Mouse (Mus musculus): ENCODE measurements around the gene Hexim1.
A peak's percentile ranks its signal among the peaks of the same experiment; 100 is the strongest.

Hexim1 gene

DNA sequence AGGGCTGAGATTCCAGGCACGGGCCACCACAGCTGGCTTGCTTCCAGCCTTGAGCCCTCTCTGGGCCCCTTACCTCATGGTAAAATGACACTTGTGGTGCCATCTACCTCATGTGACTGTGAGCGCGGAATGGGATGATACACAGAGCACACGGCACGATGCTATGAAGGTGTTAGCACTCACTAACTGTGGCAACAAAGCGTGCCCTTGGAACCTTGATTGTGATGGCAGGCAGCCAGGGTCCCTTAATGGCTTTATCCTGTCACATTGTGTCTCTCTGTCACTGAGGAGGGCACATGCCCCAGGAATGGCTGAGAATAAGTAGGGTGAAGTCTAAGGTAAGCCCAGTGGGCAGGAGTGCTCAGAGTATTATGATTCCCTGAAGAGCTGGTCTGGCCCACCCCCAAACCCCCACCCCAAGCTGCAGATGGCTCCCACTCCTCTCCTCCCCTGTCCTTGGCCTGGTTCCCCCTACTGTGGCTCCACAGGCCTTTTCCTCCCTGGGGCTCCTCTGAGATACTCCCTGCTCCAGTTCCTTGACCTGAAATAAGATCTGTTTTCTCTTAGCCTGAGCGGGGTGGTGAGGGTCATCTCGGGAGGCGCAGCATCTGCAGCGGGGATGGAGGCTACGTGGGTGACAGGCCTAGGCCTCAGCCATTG lies 17.4 kb upstream of the Hexim1 start:
- DNase-seq: peak in 1 of 2 experiments; percentile 28

DNA sequence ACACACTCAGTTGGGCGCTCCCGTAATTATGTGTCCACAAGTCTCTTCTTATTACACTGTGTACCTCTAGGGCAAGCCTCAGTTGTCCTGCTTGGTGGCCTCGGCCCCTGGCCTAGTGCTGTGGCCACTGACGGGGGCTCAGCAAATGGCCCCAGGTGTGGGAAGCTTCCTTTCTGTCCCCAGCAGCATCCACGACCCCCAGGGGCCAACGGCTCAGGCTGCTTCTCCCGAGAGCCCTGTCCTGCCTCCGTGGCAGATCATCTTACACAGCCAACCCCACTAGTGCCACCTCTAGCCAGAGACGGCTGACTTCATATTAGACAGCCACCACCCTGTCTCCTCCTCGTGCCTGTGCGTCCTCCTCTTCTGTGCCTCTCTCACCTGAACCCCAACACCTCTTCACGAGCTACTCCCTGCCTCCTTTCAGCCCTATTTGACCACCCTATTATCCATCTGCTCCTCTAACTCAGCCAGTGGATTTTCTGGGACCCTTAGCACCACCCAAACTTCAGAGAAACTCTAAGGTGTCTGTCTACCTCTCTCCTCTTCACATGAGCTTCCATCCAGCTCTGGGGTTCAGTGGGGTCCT lies 16.6 kb upstream of the Hexim1 start:
- no peak for DNase-seq

DNA sequence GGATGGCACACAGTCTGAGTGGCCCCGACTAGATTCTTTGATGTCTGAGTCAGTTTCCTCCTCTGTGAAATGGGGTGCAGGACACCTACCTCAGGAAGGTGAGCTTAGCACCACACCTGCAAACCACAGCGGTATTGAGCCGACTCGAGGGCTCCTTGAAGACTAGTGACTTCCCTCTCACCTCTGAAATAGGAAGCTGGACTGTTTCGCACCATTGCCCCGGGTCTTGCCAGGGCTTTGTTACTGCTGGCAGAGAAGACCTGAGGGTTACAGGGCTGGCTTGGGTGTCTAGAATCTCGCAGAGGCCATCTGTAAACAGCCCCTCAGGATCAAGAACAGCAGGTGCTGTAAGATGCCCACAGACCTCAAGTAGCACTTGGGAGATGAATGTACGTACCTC lies 15.7 kb upstream of the Hexim1 start:
- peak in 1 of 2 experiments; percentile 44 for DNase-seq

DNA sequence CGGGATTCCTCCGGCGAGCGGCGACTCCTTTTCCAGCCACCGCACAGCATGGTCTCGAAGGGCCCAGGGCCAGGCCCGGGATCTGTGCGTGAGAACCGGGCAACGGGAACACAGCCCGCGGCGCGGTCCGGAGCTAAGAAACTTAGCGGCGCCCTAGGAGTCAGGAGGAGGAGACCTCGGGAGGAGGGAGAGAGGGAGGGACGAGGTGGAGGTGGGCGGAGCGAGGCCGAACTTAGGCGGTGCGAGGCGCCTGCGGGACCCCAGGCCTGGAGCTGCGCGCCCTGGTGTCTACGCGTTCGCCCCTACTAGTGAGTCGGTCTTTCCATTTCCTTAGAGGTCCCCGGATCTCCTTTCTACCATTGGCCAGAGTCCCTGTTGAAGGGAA lies 14.6 kb upstream of the Hexim1 start, which contains the start of the genes Plcd3 and Acbd4:
TSS of gene Plcd3 (minus strand) at position 178 of the 385 bp plus-strand sequence.
TSS of gene Acbd4 (plus strand) at position 202 of the 385 bp plus-strand sequence.
- peak; percentile 86 to 91 for DNase-seq

DNA sequence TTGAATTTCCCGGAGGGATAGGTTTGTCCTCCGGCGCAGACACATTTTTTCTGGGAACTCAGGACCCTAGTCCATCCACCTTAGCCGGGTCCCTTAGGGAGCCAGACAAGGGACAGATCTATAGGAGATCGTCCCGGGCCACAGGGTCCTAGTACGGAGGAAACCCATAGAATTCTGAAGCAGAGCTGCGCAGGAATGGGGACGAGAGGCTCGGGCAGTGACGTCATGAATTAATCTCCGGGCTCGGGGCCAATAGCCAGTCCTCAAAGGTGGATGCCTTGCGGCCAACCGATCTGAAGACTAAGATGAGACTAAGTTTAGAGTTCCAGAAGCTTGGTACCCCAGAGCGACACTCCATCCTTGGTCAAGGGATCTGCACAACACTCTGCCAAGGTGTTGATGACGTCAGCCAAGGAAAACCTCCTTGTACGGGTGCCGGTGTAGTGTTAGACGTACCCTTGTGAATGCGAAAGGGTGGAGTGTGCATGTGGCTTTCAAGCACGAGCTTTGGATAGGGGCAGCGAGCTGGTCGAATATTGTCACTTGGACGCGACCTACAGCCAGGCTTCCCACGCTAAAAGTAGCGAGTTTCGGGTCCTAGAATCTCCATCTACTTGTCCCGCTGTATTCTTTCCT lies 14.0 kb upstream of the Hexim1 start:
- peak; percentile 73 to 81 for DNase-seq

DNA sequence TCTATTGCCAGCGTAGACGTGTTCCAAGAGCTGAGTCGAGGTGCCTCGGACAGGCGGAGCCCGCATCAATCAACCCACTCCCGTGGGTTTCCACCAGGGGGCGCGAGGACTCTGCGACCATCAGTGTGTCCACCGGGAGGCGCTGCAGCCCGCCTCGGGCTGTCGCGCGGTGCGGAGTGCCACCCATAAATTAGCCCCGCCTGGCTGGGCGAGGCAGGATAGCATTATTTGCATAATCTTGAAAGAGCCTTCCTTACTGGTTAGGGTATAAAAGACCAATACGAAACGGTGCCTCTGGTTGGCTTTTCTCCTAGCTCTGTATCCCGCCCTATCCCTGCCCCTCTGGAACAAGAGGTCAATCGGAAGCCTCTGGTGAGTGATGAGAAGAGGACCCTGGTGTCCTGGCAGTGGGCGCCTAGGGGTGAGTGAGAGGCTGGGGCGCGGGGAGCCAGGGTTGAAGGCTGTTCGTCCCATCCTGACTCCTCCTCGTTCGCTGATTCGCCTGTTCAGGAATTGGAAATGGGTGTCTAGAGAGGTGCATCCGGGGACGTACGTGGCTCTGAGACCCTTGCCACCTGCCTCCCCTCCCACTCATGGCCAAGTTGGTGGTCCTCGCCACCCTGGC lies 13.2 kb upstream of the Hexim1 start:
- DNase-seq: peak; percentile 98

DNA sequence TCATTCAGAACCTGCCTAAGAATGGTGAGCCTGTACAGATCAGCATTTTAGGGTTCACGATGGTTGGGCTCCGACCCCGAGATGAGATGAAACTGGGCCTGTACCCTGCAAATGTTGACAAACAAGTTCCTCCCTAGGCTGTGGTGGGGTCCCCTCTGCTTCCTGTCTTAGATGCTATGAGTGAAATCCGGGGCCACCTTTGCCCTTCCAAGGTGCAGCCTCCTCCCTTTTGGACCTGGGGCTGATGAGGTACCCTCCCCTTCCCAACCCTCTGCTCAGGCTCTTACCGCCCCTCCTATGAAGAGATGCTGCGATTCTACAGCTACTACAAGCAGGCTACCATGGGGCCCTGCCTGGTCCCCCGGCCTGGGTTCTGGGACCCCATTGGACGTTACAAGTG lies 12.4 kb upstream of the Hexim1 start:
- peak in 1 of 2 experiments; percentile 17 for DNase-seq

DNA sequence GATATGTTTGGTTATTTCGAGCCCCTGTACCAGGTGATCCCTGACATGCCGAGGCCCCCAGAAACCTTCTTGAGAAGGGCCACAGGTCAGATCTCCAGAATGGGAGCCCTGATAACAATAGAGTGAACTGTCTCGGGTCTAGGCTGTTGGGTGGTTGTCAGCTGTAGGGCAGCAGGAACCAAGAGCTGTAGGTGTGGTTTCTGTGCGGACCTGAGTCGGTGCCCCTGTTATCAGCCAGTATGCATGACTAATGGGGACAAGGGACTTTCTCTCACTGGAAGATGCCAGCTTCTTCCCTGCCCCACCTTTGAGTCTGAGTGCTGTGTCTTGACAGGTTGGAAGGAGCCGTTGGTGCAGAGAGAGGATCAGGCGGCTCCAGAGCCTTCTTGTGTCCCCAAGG lies 11.6 kb upstream of the Hexim1 start:
- peak in 1 of 2 experiments; percentile 7 for DNase-seq

DNA sequence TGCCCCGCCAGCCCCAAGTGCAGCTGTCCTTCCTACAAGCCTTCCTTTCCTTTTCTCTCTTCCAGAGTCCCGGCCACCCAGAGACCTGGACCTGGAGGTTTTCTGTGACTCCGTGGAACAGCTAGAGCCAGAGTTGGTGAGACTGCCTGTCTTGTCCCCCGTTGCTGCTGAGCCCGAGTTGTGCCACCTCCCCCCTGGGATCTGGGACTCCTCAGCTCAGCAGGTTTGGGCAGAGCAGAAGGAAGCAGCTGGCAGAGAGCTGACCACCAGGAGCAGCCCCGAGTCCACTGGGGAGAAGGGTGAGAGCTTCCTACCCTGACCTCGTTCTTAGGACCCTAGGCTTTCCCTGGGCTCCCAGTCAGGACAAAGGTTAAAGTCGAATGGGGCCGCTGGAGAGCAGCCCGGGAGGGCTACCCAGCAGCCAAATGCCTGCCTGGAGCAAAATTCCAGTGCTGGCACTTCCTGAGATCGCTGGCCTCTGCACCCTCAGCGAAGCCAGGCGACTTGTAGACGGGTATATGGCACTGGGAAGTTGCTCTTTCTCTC lies 10.8 kb upstream of the Hexim1 start:
- peak; percentile 45 to 71 for DNase-seq

DNA sequence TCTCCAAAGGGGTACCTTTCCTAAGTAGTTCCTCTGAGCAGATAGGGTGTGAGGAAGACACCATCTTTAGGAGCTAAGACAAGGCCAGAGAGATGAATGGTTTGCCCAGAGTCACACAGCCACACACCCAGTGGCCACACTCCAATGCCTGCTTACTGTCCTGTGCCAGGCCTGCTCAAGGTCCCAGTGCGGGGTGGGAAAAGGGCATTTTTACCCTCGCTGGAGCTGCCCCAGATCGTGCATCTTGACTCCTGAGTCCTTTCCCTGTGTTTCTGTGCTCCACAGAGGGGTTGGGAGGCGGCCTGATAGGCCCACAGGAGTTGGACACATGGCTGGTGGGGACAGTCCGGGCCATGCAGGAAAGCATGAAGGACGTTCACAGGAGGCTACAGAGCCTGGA lies 10.2 kb upstream of the Hexim1 start:
- DNase-seq: peak in 1 of 2 experiments; percentile 10

DNA sequence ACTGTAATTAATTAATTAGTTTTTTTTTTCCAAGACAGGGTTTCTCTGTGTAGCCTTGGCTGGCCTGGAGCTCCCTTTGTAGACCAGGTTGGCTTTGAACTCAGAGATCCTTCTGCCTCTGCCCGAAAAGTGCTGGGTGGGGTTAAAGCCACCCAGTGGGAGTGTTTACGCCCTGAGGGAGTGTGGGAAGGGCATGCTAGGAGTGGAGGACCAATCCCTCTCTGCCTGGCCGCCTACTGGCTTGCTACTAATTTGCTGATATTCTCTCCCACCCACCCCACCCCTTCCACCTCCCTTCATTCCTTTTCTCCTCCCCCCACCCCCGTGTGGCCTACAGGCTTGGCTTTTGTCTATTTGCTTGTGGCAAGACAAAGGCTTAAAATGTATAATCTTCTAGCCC lies 9.6 kb upstream of the Hexim1 start:
- peak in 1 of 2 experiments; percentile 11 for DNase-seq

DNA sequence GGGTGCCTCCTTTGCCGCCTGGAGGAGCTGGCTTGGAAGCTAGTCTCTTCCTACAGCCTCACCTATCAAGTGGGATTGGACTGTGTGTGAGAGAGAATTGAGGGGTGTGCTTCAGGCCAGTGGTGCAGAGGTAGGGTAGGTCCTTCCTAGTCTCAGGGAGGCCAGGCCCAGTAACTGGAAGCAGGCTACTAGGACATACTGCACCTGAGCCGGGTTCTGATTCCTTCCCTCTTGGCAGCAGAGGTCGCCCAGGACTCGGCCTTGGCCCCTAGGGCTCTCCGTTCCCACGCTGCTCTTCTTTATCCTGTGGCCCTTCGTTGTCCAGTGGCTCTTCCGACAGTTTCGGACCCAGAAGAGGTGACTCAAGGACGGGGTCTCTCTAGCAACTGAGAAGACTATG lies 4.7 kb upstream of the Hexim1 start:
- peak in 1 of 2 experiments; percentile 35 for DNase-seq

DNA sequence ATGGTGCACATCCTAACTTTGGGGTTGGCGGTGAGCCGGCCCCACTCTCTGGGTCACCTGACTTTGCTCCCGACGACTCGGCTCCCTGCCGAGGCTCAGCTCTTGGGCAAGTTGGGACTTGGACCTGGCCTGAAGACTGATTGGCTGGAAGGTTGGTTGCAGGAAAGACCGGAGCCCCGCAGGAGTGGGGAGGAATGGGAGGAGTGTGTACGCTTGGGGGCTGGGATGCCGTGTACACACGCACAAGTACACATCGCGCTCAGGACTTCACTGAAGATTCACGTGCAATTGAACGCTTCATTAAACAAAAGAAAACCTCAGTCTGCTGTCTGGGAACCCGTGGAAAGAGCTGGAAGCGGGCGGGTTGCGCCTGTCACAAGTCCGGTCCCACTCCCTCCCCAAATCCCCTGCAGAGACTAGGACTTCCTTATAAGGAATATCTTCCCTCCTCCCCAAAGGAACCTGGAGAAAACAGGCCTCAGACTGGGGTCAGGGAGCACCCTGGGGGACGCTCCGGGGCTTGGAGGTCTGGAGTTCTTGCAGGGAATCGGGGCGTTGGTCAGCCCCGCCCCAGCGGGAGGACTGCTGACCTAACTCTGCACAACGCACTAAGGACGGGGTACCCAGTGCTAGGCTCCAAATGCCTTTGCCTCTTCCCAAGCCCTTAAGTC lies 4.0 kb upstream of the Hexim1 start:
- DNase-seq: peak; percentile 77 to 87

DNA sequence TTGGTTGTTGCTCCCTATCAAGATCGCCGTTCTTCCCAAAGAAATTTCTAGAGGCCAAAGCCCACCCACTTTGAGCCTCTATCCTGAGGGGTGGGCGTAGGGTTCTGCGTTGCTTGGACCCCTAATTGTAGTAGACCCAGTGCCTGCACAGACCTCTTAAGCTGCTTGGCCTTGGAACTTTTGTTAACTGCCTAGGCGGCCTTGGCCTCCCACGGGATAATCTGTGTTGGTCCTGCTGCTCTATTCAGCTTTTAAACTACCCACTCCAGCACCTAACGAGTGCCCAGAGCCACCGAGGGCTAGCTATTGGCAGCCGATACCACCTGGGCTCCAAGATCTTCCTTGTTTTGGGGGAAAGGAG lies 3.5 kb upstream of the Hexim1 start:
- DNase-seq: peak; percentile 32 to 44

DNA sequence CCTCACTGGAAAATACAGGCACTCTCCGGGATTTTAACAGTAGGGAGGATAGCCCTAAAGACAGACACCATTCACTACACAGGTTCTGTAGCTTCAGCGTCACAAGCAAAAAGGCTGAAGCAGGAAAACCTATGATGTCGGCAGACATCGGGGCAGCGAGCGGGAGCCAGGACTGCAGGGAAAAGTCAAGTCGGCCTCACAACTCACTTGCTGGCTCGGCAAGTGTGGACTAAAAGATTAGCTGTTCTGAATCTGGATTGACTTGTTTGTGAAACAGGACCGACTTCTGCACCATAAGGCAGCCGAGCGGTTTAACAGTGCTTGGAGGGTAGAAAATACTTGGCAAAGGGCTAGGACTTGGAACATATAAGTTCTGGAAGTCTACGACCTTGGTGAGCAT lies 3.0 kb upstream of the Hexim1 start:
- DNase-seq: no peak

DNA sequence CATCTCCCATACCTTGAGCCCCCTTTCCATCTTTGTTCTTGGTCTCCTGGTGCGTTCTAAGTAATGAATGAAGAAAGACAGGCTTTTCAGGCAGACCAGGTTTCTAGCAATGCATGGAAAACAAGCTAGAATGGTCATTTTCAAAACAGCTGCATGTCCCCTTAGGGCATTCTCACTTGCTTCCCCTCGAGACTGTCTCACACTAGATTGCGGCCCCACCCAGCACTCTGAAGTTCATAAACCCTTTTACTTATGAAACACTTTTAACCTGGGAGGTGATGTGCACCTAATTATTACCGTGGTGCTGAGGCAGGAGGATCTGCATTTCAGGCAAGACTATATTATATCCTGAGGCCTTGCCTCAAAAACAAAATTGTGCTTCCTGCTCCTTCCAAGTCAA lies 2.3 kb upstream of the Hexim1 start:
- DNase-seq: no peak

DNA sequence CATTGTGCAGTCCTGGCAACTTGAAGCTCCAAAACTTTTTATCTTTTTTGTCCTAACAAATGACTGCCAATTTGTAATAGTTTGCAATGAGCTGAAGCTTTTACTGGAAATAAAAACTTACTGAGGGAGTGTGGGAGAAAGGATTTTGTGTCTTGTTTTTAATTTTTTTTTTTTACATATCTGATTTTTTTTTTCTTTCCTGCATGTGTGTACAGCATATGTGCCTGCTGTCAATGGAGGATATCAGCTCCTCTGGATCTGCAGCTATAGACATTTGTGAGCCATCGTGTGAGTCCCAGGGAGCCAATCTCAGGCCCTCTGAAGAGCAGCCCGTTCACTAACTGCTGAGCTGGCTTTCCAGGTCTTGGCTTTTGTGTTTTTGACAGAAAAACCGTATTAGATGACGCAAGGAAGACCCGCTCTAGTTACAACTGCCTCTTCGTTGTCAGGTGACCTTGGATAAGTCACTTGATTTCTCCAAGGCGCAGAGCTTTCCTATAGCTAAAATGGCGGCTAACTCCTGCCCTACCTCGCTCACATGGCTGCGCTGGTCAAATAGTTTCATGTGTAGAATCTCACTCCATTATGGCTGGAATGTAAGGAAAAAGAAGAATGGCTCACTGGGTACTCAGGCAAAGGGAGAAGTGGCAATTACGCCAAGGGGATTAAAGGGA lies 1.6 kb upstream of the Hexim1 start:
- DNase-seq: no peak

DNA sequence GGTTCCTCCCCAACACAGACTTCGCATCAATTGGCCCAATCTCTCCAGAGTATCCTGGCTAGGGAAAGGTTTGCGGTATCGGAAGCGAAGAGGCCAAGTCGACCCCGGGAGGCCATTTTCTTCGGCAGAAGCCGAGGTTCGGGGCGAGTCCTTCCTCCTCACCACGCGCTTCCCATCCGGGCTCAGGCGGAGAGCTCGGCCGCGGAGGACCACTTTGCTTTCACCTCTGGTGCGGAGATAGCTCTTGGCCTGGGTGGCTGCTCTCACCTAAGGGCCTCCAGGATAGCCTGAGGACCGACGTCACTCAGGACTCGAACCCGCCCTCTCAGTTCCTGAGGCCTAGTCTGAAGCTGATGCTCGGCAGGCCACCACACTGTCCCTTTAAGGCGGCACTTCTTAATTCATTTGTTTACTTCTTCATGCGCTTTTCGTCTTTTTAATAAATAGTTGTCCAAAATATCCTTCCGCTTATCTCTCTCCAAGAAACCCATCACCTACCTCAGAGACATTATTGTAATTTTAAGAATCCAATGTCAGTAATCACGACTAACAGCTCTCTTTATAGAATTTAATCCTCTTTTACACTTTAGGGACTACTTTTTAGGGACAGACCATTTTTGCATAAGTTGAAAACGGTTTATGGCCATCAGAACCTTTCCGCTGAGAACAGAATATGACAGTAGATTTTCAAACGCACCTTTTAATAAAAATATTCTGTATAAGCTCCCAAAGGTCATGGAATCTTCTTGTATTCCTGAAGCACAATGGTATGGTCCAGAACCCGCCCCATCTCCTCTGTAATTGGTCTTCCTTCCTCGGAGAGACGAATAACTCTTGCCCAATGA lies 646 bp upstream of the Hexim1 start:
- DNase-seq: peak; percentile 82 to 88

DNA sequence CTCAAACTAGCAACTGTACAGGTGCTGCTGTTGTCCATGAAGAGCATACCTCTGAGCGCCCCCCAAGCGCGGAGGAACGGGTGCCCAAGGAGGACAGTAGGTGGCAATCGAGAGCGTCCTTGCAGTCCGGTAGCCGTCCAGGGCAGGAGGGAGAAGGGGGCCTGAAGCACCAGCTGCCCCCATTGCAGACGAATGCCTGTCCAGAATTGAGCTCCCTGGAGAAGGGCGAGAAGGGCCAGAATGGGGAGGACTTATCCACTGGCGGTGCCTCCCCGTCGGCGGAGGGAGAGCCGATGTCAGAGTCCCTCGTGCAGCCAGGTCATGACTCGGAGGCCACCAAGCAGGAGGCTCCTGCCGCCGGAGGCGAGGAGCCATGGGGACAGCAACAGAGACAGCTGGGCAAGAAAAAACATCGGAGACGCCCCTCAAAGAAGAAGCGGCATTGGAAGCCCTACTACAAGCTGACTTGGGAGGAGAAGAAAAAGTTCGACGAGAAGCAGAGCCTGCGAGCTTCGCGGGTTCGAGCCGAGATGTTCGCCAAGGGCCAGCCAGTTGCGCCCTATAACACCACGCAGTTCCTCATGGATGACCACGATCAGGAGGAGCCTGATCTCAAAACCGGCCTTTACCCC lies 1.0 kb downstream of the Hexim1 start:
- peak; percentile 83 to 90 for DNase-seq

DNA sequence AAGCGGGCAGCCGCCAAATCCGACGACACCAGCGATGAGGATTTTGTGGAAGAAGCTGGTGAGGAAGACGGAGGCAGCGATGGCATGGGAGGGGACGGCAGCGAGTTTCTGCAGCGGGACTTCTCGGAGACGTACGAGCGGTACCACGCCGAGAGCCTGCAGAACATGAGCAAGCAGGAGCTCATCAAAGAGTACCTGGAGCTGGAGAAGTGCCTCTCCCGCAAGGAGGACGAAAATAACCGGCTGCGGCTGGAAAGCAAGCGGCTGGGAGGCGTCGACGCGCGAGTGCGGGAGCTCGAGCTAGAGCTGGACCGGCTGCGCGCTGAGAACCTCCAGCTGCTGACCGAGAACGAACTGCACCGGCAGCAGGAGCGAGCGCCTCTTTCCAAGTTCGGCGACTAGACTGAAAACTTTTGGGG lies 1.6 kb downstream of the Hexim1 start:
- DNase-seq: peak; percentile 75 to 82

DNA sequence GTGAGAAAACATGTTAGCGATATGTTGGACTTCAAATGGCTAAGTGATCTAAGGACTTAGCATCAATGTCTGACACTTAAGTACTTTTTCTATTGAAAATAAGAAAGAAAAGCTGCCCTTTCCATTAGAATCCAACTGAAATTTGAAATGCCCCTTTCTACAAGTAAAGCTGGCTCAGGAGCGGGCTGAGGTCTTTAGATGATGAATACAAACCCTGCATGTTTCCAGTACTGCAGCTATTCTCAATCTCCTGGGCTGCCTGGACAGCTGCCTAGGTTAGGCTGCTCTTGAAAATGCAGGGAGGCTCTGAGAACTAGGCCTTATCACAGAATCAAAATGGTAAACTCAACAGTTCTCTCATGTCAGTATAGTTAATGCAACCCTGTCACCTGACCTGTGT lies 2.8 kb downstream of the Hexim1 start:
- peak in 1 of 2 experiments; percentile 10 for DNase-seq

Data from kidney, postnatal 4 days (tissue).